Mouse (Mus musculus): ENCODE measurements around the gene Rc3h1. TPM values are rescaled to one million over a fixed set of nuclear protein-coding genes. Genes with fewer than 3 reads are reported as not detected.
"Not testable (repeated sequence)": the region's sequence is repeated elsewhere in the genome, so short reads cannot be mapped to it uniquely, and the experiment has no call there.

The Rc3h1 gene
- total RNA-seq (2021): 10 to 100 TPM; 38.5 to 45.3 TPM
- long read RNA-seq, experiment 1, partial matches to known transcripts: 6 of 9 reads
- long read RNA-seq, experiment 1, other reads (novel, unspliced or antisense): 3 of 9 reads
- long read RNA-seq, experiment 2, partial matches to known transcripts: 0 of 11 reads
- long read RNA-seq, experiment 2, other reads (novel, unspliced or antisense): 11 of 11 reads

- peak; percentile 100 for DNase-seq
Observed at GRCm38 (mm10) chr1:160906057-160906557, at the start of gene Rc3h1. Gene Rc3h1 (plus strand): TSS chr1:160906418.

DNA sequence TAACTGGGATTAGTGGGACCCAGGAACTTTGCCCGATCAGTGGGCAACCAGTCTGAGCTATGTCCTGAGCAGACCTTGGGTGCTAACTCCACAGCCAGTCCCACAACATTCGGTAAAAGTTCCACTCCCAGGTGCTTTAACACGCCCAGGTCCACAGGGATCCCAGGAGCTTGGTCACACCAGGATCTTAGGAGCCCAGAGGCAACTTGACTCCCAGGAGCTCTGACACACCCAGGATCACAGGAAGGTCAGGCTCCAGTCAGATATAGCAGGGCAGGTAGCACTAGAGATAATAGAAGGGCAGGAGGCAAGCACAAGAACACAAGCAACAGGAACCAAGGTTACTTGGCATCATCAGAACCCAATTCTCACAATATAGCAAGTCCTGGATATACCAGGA is 48.1 kb upstream of the Rc3h1 start:
- DNase-seq: no peak

- not testable (repeated sequence) for DNase-seq
Observed at GRCm38 (mm10) chr1:160859874-160860273, 46.3 kb upstream of the Rc3h1 start.

DNA sequence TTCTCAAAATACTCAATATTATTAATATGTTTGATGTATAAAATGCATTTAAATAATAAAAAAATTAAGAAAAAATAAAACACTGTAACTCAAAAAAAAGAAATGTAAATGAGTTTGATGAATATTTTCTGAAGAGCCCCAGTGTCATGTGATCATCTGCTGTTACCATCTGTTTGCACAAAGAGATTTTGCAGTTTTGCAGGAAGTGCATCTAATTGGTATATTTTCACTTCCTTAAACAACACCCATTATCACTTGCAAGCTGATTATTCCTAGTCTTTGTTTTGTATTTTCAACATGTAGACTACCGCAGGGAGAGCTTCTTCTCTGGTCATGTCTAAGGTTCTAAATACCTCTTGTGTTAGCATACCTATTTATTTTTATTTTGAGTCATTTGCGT is 45.1 kb upstream of the Rc3h1 start:
- DNase-seq: no peak

- DNase-seq: no peak
Observed at GRCm38 (mm10) chr1:160861632-160862031, 44.6 kb upstream of the Rc3h1 start.

DNA sequence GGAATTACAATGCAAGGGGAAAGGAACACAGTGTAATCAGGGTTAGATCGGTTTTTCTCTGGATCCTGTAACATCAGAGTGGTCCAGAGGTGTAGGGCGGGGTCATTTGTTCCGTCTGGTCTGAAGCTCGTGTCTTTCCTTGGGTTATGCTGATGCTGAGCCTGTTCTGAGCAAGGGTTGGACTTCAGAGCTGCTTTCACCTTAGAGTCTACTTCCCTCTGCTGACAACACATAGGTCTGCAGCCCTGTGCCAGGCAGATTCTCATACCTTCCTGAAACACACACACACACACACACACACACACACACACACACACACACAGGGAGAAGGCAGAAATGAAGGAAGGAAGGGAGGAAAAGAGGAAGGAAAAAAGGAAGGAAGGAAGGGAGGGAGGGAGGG is 43.2 kb upstream of the Rc3h1 start:
- DNase-seq: peak; percentile 10

DNA sequence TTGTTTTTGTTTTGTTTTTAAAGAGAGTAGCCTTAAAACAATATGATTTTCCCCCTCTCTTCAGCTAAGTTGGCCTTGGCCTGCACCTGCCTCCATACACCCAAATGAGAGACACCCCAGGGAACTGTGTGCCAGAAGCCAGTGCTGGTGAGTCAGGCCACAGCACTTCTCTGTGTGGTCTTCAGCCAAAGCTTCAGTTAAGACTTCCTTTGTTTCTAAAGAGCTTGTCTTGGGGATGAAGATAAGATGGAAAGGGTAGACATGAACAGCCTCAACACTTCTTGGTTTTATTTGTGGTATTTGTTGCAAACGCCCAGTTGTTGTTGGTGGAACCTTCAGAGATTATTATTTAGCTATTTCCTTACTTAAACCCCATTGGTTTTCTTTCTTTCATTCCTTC is 31.5 kb upstream of the Rc3h1 start:
- no peak for DNase-seq

- no peak for DNase-seq
Observed at GRCm38 (mm10) chr1:160876968-160877367, 29.2 kb upstream of the Rc3h1 start.

DNA sequence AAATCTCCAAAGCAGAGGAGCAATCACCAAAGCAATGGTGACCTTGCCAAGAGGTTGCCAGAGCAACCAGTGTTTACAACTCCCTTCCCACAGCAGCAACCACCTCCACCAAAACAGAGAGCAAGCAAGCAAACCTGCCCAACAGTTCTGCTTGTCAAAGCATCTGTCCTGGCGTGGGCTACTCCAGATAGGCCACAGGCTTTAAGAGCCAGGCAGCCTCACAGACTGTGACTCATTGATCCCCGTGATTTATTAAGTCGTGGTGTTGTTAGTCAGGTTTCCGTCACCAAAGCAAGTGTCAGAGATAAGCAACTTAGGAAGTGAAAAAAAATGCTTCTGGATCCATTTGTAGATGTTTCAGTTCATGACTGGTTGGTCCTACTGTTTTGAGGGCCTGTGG is 27.7 kb upstream of the Rc3h1 start:
- no peak for DNase-seq

GRCm38 (mm10) chr1:160881378-160881777 is 24.8 kb upstream of the Rc3h1 start:
- not testable (repeated sequence) for DNase-seq

DNA sequence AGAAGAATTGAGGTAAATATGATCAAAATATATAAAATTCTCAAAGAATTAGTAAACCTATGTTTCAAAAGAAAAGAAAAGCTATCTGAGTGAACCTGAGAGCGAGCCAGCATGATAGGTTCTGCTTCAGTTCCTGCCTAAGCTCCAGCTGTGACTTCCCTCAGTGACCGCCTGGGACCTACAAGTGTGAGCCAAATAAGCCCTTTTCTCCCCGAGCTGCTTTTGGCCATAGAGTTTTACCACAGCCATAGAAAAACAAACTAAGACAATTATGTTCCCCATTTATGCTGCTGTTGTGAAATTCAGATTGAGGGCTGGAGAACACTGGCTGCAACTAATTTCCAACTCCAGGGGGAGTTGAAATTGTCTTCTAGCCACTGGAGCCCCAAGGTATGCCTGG is 24.2 kb upstream of the Rc3h1 start:
- no peak for DNase-seq

GRCm38 (mm10) chr1:160884273-160884672 is 21.9 kb upstream of the Rc3h1 start:
- no peak for DNase-seq

GRCm38 (mm10) chr1:160884993-160885392 is 21.2 kb upstream of the Rc3h1 start:
- no peak for DNase-seq

DNA sequence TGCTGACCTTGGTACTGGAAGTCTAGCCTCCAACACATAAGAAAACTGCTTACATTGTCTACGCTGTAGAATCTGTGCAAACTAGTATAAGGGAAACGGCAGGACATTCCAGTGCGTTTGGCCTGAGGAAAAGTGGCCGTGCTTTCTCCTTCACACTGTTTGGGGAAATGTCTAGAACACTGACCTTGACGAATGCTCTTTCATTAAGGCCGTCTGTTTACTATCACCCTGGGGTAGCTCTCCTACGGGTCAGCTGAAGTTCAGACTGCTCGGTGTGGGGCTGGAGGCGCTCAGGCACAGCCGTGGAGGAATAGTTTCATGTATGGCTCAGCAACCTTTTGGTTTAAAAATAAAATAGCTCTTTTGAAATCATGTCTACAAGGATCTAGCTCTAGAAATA is 6.5 kb upstream of the Rc3h1 start:
- no peak for DNase-seq

DNA sequence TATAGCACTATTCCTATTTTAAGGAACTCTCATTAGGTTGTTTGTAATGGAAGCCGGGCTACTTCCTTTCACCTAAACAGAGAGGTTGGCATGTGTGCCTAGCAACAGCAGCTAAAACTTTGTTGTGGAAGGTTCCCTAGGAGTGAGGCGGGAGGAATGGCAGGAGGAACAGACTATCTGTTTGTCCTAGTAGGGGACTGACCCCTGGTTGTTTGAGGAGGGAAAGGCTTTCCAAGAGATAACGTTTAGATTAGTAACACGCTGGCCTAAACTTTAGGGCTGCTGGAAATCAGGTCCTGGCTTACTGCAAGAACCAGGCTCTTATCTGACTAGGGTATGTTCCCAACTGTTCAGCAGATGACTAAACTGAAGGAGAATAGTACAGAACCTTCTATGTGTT is 2.2 kb upstream of the Rc3h1 start:
- no peak for DNase-seq

- peak; percentile 72 for DNase-seq
Observed at GRCm38 (mm10) chr1:160906558-160907481, 602 bp downstream of the Rc3h1 start.

DNA sequence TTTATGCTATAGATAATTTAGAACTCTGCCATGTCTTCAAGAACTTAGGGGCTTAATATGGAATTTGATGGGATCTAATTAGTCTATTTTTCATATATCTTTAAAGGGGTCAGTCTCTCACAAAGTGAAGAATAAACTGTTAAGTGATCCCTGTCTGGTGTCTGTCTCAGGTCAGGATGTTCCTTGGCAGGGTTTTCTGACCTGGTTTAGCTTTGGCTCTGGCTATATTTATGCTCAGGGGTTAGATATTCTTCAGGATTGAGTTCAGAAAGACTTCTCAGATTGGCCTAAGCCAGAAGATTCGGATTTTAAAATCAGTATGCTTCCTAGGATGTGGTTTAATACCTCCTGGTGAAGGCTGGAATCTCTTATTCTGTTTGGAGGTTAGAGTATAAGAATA is 4.0 kb downstream of the Rc3h1 start:
- no peak for DNase-seq

- no peak for DNase-seq
Observed at GRCm38 (mm10) chr1:160910812-160911211, 4.6 kb downstream of the Rc3h1 start.

DNA sequence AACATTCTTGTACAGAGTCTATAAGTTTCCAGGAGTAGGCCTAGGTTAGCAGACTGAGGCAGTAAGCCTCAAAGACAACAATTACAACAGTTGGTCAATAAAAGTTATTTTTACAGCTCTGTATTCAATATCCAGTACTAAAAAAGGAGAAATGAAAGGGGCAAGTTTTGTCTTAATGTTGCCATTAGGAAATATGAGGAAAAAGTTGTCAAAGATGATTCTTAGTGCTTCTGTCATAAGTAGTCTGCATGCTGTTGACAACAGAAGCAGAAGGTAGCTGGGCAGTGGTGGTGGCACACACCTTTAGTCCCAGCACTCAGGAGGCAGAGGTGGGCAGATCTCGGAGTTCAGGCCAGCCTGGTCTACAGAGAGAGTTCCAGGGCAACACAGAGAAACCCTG is 13.2 kb downstream of the Rc3h1 start:
- no peak for DNase-seq

GRCm38 (mm10) chr1:160921938-160922337 is 15.7 kb downstream of the Rc3h1 start:
- no peak for DNase-seq

GRCm38 (mm10) chr1:160931320-160931719 is 25.1 kb downstream of the Rc3h1 start:
- no peak for DNase-seq

DNA sequence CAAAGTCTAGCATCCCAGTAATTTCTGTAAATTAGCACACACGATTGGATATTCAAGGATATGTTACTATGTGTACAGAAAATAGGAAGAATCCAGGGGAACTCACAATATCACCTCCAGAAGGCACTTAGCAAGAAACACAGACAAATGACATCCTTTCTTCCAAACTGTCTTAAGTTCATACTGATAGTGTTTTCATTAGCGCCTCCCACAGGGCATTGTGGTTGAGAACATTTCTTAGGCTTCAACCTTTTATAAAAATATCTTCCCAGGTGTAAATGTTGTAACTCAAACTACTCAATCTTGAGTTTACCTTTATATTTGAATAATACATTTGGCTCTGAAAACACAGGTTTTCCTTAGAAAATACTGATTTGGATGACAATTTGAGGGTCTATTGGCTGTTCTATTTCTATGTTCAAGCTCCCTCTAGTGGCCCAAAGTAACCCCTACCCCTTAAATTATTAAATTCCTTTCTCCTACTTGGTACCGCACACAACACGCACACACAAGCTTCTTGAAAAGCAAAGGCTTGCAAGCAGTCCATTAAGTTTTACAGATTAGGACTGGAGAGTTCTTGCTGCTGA is 27.8 kb downstream of the Rc3h1 start:
- peak; percentile 28 for DNase-seq

GRCm38 (mm10) chr1:160935551-160935950 is 29.3 kb downstream of the Rc3h1 start:
- no peak for DNase-seq

All from adrenal gland, postnatal 10 days (tissue).